Comparison of ENCODE assay signal across 10 mouse cellular contexts in the genomic region with DNA sequence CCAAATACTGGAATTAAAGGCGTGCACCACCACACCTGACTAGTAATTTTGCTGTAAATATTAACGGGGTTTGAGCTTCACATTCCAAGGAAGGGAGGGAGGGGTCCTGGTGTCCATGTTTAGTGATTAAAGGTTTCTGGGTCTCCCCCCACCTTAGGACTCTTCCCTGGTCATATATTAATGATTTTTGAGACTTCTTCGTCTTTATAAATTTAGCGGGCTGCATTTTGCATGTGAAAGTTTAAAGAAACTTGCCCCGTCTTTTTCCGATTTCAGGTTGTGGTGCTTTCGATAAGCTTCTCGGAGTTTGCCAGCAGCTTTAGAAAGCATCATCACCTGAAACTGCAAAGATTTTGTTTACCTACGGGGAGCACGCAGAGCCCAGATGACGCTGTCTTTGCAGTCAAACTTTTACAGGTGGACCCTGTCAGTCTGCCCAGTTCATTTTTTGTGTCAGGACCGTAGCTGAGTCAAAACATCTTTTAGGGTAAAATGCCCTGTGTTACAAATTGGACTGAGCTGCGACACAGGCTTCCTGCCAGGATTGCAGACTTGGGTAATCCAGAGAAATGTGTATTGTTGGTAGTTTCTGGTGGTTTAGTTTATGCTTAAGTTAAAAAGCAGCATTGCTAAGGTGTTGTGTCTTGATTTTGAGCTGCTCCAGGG. TPM values are rescaled to one million over a fixed set of nuclear protein-coding genes. Genes with fewer than 3 reads are reported as not detected.
DNase-seq lines count a peak whose midpoint lies in the region; ATAC-seq lines count a peak whose summit lies in the region.
"Had no signal": no experiment of that assay in that cellular context is flagged by ENCODE, and none has a peak within 500 bp of the region (broad histone marks: within the 10 kb centered on the region; RNA-seq: fewer than 3 reads in every experiment).

No protein-coding gene starts in this region.

- peaks cover 53% of the 10 kb centered on the region for H3K36me3 ChIP-seq in heart, embryonic 13.5 days
- H3K36me3 ChIP-seq in forebrain, embryonic 16.5 days (ENCODE audit: control insufficient read depth, insufficient read depth) = 0 out of 2 replicates have a peak, but pooled peaks cover 3% of the 10 kb centered on the region
- peaks cover 63% of the 10 kb centered on the region for H3K36me3 ChIP-seq in limb, embryonic 12.5 days
- H3K36me3 ChIP-seq in stomach, embryonic 15.5 days = 0 out of 2 replicates have a peak, but pooled peaks cover 3% of the 10 kb centered on the region

- H3K4me2 ChIP-seq in heart, embryonic 13.5 days = peak overlapping the region; percentile 74
- H3K4me2 ChIP-seq in forebrain, embryonic 16.5 days (ENCODE audit: low read length) = peak overlapping the region; percentile 60
- H3K4me2 ChIP-seq in limb, embryonic 12.5 days = peak overlapping the region; percentile 84
- H3K4me2 ChIP-seq in stomach, embryonic 15.5 days = peak overlapping the region; percentile 54

- intact Hi-C loops in heart, postnatal 36 days (cut with DNase I) = loop anchor here (5.0 kb wide), 2 partner anchors 365 to 690 kb away; no protein-coding TSS in a partner anchor

- H3K27ac ChIP-seq in heart, embryonic 13.5 days (replicated peaks) = peak overlapping the region; percentile 32; the same call in 1 of the 2 replicates
- H3K27ac ChIP-seq in forebrain, embryonic 16.5 days (ENCODE audit: low read length) = no peak overlapping the region
- H3K27ac ChIP-seq in limb, embryonic 12.5 days = no peak overlapping the region
- H3K27ac ChIP-seq in stomach, embryonic 15.5 days = no peak overlapping the region
- H3K27ac ChIP-seq: liver, embryonic 14.5 days had no signal

- peak overlapping the region; percentile 73 for H3K9ac ChIP-seq in heart, embryonic 13.5 days
- H3K9ac ChIP-seq in forebrain, embryonic 16.5 days (replicated peaks; ENCODE audit: low read depth, low read length) = peak overlapping the region; percentile 42
- 0 out of 2 replicates have a peak overlapping the region, but pooled peaks have one; percentile 12 for H3K9ac ChIP-seq in limb, embryonic 12.5 days (replicated peaks)
- no peak overlapping the region for H3K9ac ChIP-seq in stomach, embryonic 15.5 days
- H3K9ac ChIP-seq: liver, embryonic 14.5 days had no signal

- no peak for ATAC-seq in heart, embryonic 13.5 days (ENCODE audit: extremely low read depth, insufficient number of reproducible peaks, low FRiP score, low TSS enrichment)
- no peak for ATAC-seq in forebrain, embryonic 16.5 days
- ATAC-seq in limb, embryonic 12.5 days (ENCODE audit: insufficient number of reproducible peaks, insufficient read depth, low FRiP score, low TSS enrichment, low read depth) = no peak
- ATAC-seq in stomach, embryonic 15.5 days (ENCODE audit: insufficient read depth, low FRiP score, low read depth) = no peak
- ATAC-seq: Patski had no signal

- no peak for DNase-seq in heart, postnatal 36 days
- DNase-seq in adipocyte (ENCODE audit: low spot score) = peak; percentile 93
- DNase-seq in urinary bladder, postnatal 14 days (ENCODE audit: low spot score) = no peak
- no peak for DNase-seq in left cerebral cortex, adult 8-10 months (ENCODE audit: low spot score in 2 of 2)

- peaks cover 66% of the 10 kb centered on the region for H3K4me1 ChIP-seq in heart, embryonic 13.5 days
- peaks cover 49% of the 10 kb centered on the region for H3K4me1 ChIP-seq in forebrain, embryonic 16.5 days (replicated peaks; ENCODE audit: control insufficient read depth, insufficient read depth, low read length)
- H3K4me1 ChIP-seq in limb, embryonic 12.5 days (replicated peaks) = peaks cover 64% of the 10 kb centered on the region
- H3K4me1 ChIP-seq in stomach, embryonic 15.5 days = peaks cover 4% of the 10 kb centered on the region; the same call in 1 of the 2 replicates

- peak overlapping the region; percentile 100 for H3K4me3 ChIP-seq in heart, embryonic 13.5 days
- H3K4me3 ChIP-seq in forebrain, embryonic 16.5 days (replicated peaks; ENCODE audit: low read length) = peak overlapping the region; percentile 56
- peak overlapping the region; percentile 33 for H3K4me3 ChIP-seq in limb, embryonic 12.5 days (replicated peaks)
- peak overlapping the region; percentile 33 for H3K4me3 ChIP-seq in stomach, embryonic 15.5 days (replicated peaks)

- WGBS in heart, embryonic 13.5 days = 83% methylated on average over 13 of the region's 13 CpGs
- WGBS in forebrain, embryonic 16.5 days = 54% methylated on average over 13 of the region's 13 CpGs
- WGBS in limb, embryonic 12.5 days = 85% methylated on average over 13 of the region's 13 CpGs
- 49% methylated on average over 13 of the region's 13 CpGs for WGBS in stomach, embryonic 15.5 days

- H3K9me3 ChIP-seq in heart, embryonic 13.5 days = no peaks in the 10 kb centered on the region
- H3K9me3 ChIP-seq in forebrain, embryonic 16.5 days (ENCODE audit: control insufficient read depth, low read length) = no peaks in the 10 kb centered on the region
- no peaks in the 10 kb centered on the region for H3K9me3 ChIP-seq in limb, embryonic 12.5 days
- H3K9me3 ChIP-seq in stomach, embryonic 15.5 days = no peaks in the 10 kb centered on the region

- H3K27me3 ChIP-seq in heart, embryonic 13.5 days (replicated peaks) = no peaks in the 10 kb centered on the region
- H3K27me3 ChIP-seq in forebrain, embryonic 16.5 days (replicated peaks; ENCODE audit: control insufficient read depth, insufficient read depth, low read length) = no peaks in the 10 kb centered on the region
- no peaks in the 10 kb centered on the region for H3K27me3 ChIP-seq in limb, embryonic 12.5 days
- no peaks in the 10 kb centered on the region for H3K27me3 ChIP-seq in stomach, embryonic 15.5 days (replicated peaks)
- H3K27me3 ChIP-seq: Patski had no signal

RNA-seq across cellular contexts. Expression of a gene that starts 5.3 kb away (rescaled TPM):
- 46.0 and 50.7 TPM in 2 replicates for polyA plus RNA-seq in heart, embryonic 13.5 days (2015; fragmentation: Nextera tagmentation; extraction: Ambion mirVana)
- total RNA-seq in heart, postnatal 36 days (2021) = 10 to 100 TPM; 45.9 to 54.3 TPM
- polyA plus RNA-seq in forebrain, embryonic 16.5 days (2015; fragmentation: Nextera tagmentation; extraction: Ambion mirVana) = 56.8 and 65.7 TPM in 2 replicates
- polyA plus RNA-seq in limb, embryonic 12.5 days (2016; fragmentation: Nextera tagmentation; extraction: Ambion mirVana) = 59.8 and 70.7 TPM in 2 replicates
- 61.2 and 62.3 TPM in 2 replicates for polyA plus RNA-seq in stomach, embryonic 15.5 days (2015; fragmentation: Nextera tagmentation; extraction: Ambion mirVana)
- total RNA-seq in left cerebral cortex, adult 8-10 months (2022) = 10 to 100 TPM; 34.1 to 39.4 (median 35.2) TPM

Comparison
In these comparisons a context has a peak if more than half of its experiments do, and no peak if none do; other contexts are left out.
1. H3K4me3 ChIP-seq: peak in every context shown above with its lines; median percentile 100 in heart, embryonic 13.5 days; 56 in forebrain, embryonic 16.5 days; 33 in limb, embryonic 12.5 days; 33 in stomach, embryonic 15.5 days.